Comparison of ENCODE assay signal across 8 mouse cellular contexts in genomic region chr13:23572218-23573033, GRCm38 (mm10). TPM values are rescaled to one million over a fixed set of nuclear protein-coding genes. Genes with fewer than 3 reads are reported as not detected.
DNase-seq lines count a peak whose midpoint lies in the region; ATAC-seq lines count a peak whose summit lies in the region.

No protein-coding gene starts in this region.

- WGBS in embryonic facial prominence, embryonic 14.5 days: 33% methylated on average over 2 of the region's 2 CpGs
- 34% methylated on average over 2 of the region's 2 CpGs for WGBS in limb, embryonic 12.5 days

- H3K4me1 ChIP-seq in embryonic facial prominence, embryonic 14.5 days (ENCODE audit: control insufficient read depth, insufficient read depth, low read length): peaks cover 16% of the 10 kb centered on the region
- H3K4me1 ChIP-seq in limb, embryonic 12.5 days (replicated peaks): peaks cover 14% of the 10 kb centered on the region

- no peak for ATAC-seq in embryonic facial prominence, embryonic 14.5 days (ENCODE audit: low read depth)
- ATAC-seq in limb, embryonic 12.5 days (ENCODE audit: insufficient number of reproducible peaks, insufficient read depth, low FRiP score, low TSS enrichment, low read depth): no peak

- peak overlapping the region; percentile 76 for H3K9ac ChIP-seq in embryonic facial prominence, embryonic 14.5 days (ENCODE audit: low read depth, low read length)
- peak overlapping the region; percentile 84 for H3K9ac ChIP-seq in limb, embryonic 12.5 days (replicated peaks)

- DNase-seq in thymus, postnatal 0 days (ENCODE audit: low spot score): peak; percentile 51
- DNase-seq in thymus, postnatal 14 days: no peak
- no peak for DNase-seq in embryonic facial prominence, embryonic 14.5 days (ENCODE audit: low spot score)
- no peak for DNase-seq in cerebellum, adult 8-10 months
- DNase-seq in thymus, postnatal 25 days: no peak
- DNase-seq in adrenal gland, adult 18-20 months (ENCODE audit: low spot score in 2 of 2): no peak
- DNase-seq in layer of hippocampus, adult 11-12 months (ENCODE audit: low spot score): no peak

- H3K4me3 ChIP-seq in embryonic facial prominence, embryonic 14.5 days (ENCODE audit: low read depth, low read length): peak overlapping the region; percentile 52
- peak overlapping the region; percentile 47 for H3K4me3 ChIP-seq in limb, embryonic 12.5 days (replicated peaks)

- peak overlapping the region; percentile 75 for H3K4me2 ChIP-seq in embryonic facial prominence, embryonic 14.5 days (ENCODE audit: low read depth, low read length)
- peak overlapping the region; percentile 75 for H3K4me2 ChIP-seq in limb, embryonic 12.5 days

- H3K36me3 ChIP-seq in embryonic facial prominence, embryonic 14.5 days (ENCODE audit: control insufficient read depth, insufficient read depth, low read length): no peaks in the 10 kb centered on the region
- no peaks in the 10 kb centered on the region for H3K36me3 ChIP-seq in limb, embryonic 12.5 days

- peak overlapping the region; percentile 95 for H3K27ac ChIP-seq in embryonic facial prominence, embryonic 14.5 days (replicated peaks; ENCODE audit: low read depth, low read length)
- peak overlapping the region; percentile 97 for H3K27ac ChIP-seq in limb, embryonic 12.5 days

- H3K9me3 ChIP-seq in embryonic facial prominence, embryonic 14.5 days (ENCODE audit: control insufficient read depth, low read length): no peaks in the 10 kb centered on the region
- no peaks in the 10 kb centered on the region for H3K9me3 ChIP-seq in limb, embryonic 12.5 days

- no peaks in the 10 kb centered on the region for H3K27me3 ChIP-seq in embryonic facial prominence, embryonic 14.5 days (replicated peaks; ENCODE audit: control insufficient read depth, insufficient read depth, low read length)
- H3K27me3 ChIP-seq in limb, embryonic 12.5 days: no peaks in the 10 kb centered on the region

RNA-seq across cellular contexts. Expression of gene Hist1h2bg, which starts 1.2 kb away (rescaled TPM):
- polyA plus RNA-seq in thymus, postnatal 0 days (2015; fragmentation: Nextera tagmentation; extraction: Ambion mirVana): 32.3 and 46.0 TPM in 2 replicates
- polyA plus RNA-seq in embryonic facial prominence, embryonic 14.5 days (2014; fragmentation: Nextera tagmentation; extraction: Ambion mirVana): 5.1 and 5.3 TPM in 2 replicates
- 16.5 and 25.4 TPM in 2 replicates for polyA plus RNA-seq in limb, embryonic 12.5 days (2016; fragmentation: Nextera tagmentation; extraction: Ambion mirVana)
- 10 to 100 TPM; 54.4 to 56.8 TPM for total RNA-seq in adrenal gland, adult 18-20 months (2021)

RNA-seq across cellular contexts. Expression of gene Hist1h2ae, which starts 1.4 kb away (rescaled TPM):
- 198 and 214 TPM in 2 replicates for polyA plus RNA-seq in thymus, postnatal 0 days (2015; fragmentation: Nextera tagmentation; extraction: Ambion mirVana)
- polyA plus RNA-seq in embryonic facial prominence, embryonic 14.5 days (2014; fragmentation: Nextera tagmentation; extraction: Ambion mirVana): 93.4 and 108 TPM in 2 replicates
- polyA plus RNA-seq in limb, embryonic 12.5 days (2016; fragmentation: Nextera tagmentation; extraction: Ambion mirVana): 153 and 213 TPM in 2 replicates
- total RNA-seq in adrenal gland, adult 18-20 months (2021): 1 to 10 TPM; 2.9 to 3.8 TPM

RNA-seq across cellular contexts. Expression of gene Hist1h2bf, which starts 1.6 kb away (rescaled TPM):
- polyA plus RNA-seq in thymus, postnatal 0 days (2015; fragmentation: Nextera tagmentation; extraction: Ambion mirVana): 22.7 and 39.0 TPM in 2 replicates
- 3.6 and 4.1 TPM in 2 replicates for polyA plus RNA-seq in embryonic facial prominence, embryonic 14.5 days (2014; fragmentation: Nextera tagmentation; extraction: Ambion mirVana)
- 12.5 and 21.2 TPM in 2 replicates for polyA plus RNA-seq in limb, embryonic 12.5 days (2016; fragmentation: Nextera tagmentation; extraction: Ambion mirVana)
- total RNA-seq in adrenal gland, adult 18-20 months (2021): 10 to 100 TPM; 15.9 to 21.9 TPM

RNA-seq across cellular contexts. Expression of gene Hist1h2ad, which starts 1.8 kb away (rescaled TPM):
- polyA plus RNA-seq in thymus, postnatal 0 days (2015; fragmentation: Nextera tagmentation; extraction: Ambion mirVana): 7.2 and 11.3 TPM in 2 replicates
- polyA plus RNA-seq in embryonic facial prominence, embryonic 14.5 days (2014; fragmentation: Nextera tagmentation; extraction: Ambion mirVana): 1.6 and 2.8 TPM in 2 replicates
- 1.9 and 2.7 TPM in 2 replicates for polyA plus RNA-seq in limb, embryonic 12.5 days (2016; fragmentation: Nextera tagmentation; extraction: Ambion mirVana)
- 1 to 10 TPM; 5.6 to 6.1 TPM for total RNA-seq in adrenal gland, adult 18-20 months (2021)

RNA-seq across cellular contexts. Expression of gene Hist1h3d, which starts 3.1 kb away (rescaled TPM):
- polyA plus RNA-seq in thymus, postnatal 0 days (2015; fragmentation: Nextera tagmentation; extraction: Ambion mirVana): 9.4 and 13.3 TPM in 2 replicates
- polyA plus RNA-seq in embryonic facial prominence, embryonic 14.5 days (2014; fragmentation: Nextera tagmentation; extraction: Ambion mirVana): 5.2 and 7.2 TPM in 2 replicates
- polyA plus RNA-seq in limb, embryonic 12.5 days (2016; fragmentation: Nextera tagmentation; extraction: Ambion mirVana): 9.5 and 11.3 TPM in 2 replicates
- 1 to 10 TPM; 3.2 to 3.9 TPM for total RNA-seq in adrenal gland, adult 18-20 months (2021)
